Mouse (Mus musculus): ENCODE results near the gene Gm45713.

DNA sequence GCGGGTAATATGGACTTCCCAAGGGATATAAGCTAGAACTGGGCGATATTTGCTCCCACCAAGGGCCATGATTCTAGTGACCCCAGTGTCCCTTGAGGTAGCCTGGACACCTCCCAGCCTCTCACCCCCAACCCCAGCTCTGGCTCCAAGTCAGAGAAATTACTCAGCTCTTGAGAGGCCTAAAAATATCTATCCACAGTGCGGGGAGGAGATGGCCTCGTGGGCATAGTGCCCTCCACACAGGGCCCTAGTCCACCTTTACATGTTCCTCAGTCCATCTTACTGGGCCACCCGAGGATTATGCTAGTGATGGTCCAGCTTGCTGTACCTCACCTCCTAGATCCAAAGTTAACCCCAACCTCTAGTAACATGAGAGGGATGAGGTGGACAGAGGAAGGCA lies 28.8 kb upstream of the Gm45713 start:
- TF ChIP-seq CTCF (IDR thresholded peaks at IDR 0.05; ENCODE audit: borderline replicate concordance, insufficient read depth, low read depth, low read length) (no peak), POLR2A (IDR thresholded peaks at IDR 0.05; ENCODE audit: borderline replicate concordance, insufficient read depth, low read length) (peak; percentile 43; the same call in 1 of the 2 replicates)
